Mouse (Mus musculus) layer of hippocampus, postnatal 25 days (tissue): ENCODE data around the gene Ss18l1. TPM values are rescaled to one million over a fixed set of nuclear protein-coding genes. Genes with fewer than 3 reads are reported as not detected.

Source experiments
- DNase-seq, 2 experiments: peaks; one replicate each; pipeline ENCODE4 v3.0.0; 2022; ENCODE audit warnings: mixed read lengths in 2 of 2, low spot score in 1 of 2; ENCODE audit errors: extremely low spot score in 1 of 2
- total RNA-seq, 2 experiments: library from RNA; stranded (reverse); gene quantifications; 2 replicates each; pipeline ENCODE4 v1.2.3; 2021

Gene Ss18l1
- 10 to 100 TPM; 37.7 to 43.3 TPM for total RNA-seq

DNA sequence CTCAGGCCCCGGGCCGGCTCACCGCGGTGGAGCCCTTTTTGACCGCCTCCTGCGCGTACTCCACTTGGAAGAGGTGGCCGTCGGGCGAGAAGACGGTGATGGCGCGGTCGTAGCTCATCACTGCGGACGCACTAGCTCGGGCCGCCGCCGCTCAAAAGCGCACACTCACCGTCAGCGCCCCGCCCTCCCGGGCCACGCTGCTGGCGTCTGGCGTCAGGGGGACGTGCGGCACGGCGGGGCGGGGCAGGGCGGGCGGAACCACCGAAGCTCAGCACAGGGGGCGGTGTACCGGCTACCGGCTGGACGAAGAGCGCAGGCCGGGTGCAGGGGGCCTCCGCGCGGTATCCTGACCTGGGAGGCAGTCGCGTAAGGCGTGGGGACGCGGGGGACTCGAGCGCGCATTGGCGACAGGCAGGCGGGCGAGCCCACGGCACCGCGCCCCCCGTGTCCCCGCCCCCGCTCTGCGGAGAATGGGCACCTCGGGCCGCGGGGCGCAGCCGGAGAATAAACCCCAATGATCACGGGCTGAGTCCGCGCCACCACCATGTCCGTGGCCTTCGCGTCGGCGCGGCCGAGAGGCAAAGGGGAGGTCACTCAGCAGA is at the start of gene Ss18l1, which contains the start of gene Psma7:
TSS of gene Ss18l1 (plus strand) at position 254 of the 602 bp plus-strand sequence.
TSS of gene Psma7 (minus strand) at position 178 of the 602 bp plus-strand sequence.
- peak; percentile 79 to 92 for DNase-seq

DNA sequence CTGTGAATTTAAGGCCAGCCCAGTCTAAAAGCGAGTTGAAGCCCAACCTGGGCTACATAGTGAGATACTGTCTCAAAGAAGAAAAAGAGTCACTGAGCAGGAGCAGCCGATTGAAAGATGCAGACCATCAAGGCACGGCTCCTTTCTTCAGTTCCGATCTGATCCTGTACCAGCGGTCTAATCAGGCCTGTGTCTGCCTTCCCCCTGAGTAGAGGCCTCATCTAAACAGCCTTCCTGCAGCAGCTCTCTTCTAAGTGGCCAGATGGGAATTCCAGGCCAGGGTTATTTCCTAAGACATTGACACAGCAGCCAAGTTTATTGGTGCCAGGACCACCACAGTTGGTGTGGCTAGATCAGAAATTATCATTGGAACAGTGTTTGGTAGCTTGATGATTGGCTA is 49.2 kb upstream of the Ss18l1 start:
- no peak for DNase-seq

DNA sequence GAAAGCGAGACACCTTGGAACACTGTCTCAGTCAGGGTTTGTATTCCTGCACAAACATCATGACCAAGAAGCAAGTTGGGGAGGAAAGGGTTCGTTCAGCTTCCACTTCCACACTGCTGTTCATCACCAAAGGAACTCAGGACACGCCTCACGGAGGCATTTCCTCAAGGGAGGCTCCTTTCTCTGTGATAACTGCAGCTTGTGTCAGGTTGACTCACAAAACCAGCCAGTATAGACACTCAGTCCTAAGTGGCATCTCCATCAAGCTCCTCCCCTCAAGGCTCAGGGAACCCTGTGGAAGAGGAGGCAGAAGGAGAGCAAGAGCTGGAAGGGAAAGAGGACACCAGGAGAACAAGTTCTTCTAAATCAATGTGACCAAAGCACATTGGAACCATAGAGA is 43.9 kb upstream of the Ss18l1 start:
- no peak for DNase-seq

DNA sequence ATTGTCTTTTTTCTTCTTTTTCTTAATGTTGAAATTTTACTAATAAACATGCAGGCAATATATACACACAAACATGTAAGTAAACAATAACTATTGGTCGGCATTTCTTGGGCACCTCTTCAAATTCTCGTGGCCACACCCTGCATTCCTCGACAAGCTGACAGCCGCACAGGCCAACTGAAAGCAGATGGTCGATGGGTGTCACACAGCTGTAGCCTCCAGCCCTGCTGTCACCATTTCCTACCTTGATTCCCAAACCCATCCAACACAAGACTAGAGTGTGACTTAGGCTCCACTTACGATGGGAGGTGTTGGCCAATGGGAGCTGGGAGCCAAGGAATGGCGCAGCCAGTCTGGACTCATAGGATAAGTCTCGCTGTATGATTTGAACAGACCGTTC is 40.7 kb upstream of the Ss18l1 start:
- no peak for DNase-seq

DNA sequence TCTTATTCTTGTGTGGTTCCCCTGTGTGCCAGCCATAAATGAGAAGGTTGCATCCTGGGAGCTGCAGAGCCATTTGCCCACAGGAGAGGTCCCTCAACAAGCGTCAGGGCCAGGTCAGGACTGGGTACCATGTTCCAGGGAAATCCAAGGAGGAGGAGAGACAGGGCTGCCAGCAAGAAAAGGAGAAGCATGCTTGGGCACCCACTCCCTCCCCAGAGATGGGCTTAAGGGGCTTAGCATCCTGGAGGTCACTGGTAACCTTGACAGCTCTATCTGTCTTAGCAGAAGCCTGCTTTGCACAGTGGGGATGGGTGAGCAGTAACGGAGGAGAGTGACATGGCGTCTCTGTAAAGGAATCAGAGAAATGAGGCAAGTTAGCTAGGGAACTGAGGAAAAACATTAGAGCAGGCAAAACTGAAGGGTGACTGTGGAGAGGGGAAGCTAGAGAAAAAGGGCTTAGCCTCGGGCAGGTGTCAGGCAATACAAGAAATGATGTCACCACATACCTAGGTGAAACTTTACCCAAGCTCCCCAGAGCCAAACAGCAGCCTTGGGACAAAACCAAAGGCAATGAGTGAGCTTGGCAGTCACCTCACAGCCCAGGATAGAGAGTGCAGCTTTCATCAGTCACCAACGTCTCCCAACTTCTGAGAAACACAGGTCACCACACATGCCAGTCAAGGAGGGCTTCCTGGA is 36.5 kb upstream of the Ss18l1 start:
- DNase-seq, result no peak

DNA sequence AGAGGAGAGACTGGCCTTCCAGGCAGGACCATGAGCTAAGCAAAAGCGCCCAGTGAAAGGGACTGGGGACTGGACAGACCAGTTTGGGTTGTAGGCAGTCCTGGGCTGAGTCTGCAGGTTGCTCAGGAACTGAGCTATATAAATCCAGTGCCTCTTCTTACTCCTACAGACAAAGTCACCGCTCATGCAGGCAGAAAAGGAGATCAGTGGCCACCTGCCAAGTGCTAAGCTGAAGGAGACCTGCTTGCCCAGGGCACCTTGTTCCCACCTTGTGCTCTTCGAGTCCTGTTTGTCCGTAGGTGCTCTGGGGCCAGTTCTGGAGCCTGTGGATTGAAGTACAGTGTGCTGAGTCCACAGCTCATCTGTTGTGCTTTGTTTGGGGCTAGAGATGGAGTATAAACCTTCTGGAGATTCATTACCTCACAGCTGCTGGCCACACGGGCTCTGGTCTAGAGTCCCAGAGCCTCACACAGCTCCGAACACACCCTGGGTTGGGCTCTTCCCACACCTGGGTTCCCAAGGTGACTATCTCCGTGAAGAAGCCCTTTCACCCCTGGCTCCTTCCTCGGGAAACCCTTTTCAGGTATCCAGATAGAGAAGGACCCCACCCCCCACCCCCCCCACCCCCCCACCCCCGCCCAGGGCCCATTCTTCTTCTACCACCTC is 35.8 kb upstream of the Ss18l1 start:
- DNase-seq, result no peak

DNA sequence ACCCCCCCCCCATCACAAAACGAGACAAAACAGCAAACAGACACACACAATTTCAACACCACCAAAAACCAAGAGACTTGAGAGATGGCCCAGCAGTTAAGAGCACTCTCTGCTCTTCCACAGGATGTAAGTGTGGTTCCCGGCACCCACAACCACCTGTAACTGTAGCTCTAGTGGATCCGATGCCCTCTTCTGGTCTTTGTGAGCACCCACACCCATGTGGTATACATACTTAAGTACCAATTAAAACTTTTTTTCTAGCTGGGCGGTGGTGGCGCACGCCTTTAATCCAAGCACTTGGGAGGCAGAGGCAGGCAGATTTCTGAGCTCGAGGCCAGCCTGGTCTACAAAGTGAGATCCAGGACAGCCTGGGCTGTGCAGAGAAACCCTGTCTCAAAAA is 31.6 kb upstream of the Ss18l1 start:
- no peak for DNase-seq

DNA sequence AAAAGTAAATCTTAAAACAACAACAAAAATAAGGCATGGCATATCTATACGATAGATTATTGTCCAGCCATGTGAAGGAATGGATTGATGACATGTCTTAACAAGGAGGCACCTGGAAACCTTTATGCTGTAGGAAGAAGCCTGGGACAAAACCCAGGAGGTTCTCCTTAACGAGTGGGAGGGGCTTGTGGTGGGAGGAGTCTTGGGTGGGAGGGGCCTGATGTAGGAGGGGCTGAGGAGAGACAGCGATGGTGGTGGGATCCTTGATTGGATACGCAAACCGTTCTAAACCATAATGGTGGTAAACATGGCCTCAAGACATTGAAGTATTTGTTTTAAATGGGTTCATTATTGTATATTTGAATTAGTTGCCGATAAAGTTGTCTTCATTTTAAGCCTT is 30.9 kb upstream of the Ss18l1 start:
- no peak for DNase-seq

DNA sequence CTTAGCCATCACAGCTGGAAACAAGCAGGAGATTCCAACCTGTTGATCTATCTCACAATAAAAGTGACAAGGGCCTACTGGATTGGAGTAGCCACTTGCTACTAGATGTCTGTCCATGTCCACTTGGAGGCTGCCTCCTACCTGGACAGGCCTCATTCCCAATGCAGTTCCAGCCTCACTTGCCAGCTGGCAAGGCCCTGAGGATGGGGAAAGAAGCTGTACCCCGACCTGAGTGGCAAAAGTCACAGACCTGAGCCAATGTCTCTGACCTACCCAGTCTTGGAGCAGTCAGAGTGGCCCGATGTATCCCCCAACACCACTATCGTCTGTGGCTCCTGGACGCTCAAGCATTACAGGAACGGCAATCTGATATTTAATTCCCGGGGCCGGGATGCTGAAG is 28.6 kb upstream of the Ss18l1 start:
- no peak for DNase-seq

DNA sequence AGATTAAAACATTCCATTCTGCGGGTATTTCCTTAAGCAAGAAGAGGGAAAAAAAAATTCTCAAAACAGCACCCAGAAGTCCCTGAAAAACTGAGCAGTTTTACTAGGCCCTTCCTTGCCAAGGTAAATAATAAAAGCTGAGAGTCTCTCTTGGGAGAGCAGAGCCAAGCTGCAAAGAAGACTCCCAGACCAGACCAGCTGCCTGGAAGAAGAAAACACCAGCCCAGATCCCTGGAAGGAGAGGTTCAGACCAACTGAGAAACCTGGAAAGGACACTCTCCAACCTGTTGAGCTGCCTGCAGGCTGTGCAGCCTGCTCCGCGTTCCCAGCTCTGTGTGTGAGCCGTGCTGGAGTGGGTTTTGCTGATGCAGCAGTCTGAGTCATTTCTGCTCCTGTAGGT is 24.7 kb upstream of the Ss18l1 start:
- no peak for DNase-seq

DNA sequence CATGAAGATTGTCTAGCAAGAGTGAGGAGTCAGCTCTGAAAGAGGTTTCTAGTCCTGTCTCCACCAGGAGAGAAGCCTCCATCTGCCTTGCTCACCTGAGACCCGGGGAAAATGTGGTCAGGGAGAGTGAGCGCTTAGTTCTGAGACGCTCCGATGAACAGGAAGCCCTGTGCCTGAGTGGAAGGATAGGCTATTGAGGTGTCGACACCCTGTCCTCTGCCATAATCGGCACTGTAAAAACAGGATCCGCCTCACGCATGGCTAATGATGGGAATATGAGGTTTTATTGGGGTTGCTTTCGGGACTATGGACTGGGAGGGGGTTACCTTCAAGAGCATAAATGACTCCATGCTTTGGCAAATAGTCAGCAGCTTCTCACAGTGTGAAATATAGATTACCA is 23.7 kb upstream of the Ss18l1 start:
- no peak for DNase-seq

DNA sequence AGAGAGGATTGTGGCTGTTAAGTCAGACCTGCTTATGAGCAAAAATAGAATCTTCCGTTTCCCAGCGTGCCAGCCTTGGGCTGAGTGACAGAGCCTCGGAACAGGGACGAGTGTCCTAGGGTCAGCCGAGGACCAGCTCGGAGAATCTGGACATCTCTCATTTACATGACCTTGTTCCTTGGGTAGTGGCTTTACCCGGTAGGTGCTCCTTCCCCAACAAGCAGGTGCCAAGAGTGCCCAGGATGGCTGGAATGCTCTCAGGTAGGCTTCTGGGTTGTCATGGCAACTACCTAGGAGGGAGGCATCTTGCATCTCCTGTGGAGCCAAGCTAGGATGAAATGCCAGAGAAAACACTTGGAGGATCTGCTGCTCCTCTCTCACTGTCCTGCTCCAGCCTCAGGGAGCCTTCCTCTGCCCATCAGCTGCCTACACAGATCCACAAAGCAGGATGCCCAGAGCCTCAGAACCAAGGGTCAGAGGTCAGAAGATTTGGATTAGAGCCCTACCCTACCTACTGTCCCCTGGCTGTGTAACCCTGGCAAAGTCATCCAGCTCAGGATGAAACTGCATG is 22.1 kb upstream of the Ss18l1 start:
- DNase-seq, result no peak

DNA sequence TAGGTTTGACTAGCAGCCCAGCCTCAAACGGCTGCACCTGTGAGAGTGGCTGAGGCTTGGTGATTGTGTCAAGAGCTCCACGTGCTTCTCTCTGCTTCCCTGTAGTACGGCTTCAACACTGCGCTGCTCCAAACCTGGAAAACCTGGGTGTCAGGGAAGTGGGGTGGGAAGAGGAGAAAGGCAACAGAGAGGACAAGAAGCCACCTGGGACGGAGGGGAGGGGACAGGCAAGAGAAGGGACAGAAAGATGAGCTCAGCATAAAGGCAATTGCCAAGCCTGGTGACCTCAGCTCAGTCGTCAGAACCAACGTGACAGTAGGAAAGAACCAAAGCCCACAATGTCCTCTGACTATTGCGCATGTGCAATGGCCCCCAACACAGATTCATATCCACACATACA is 21.4 kb upstream of the Ss18l1 start:
- no peak for DNase-seq

DNA sequence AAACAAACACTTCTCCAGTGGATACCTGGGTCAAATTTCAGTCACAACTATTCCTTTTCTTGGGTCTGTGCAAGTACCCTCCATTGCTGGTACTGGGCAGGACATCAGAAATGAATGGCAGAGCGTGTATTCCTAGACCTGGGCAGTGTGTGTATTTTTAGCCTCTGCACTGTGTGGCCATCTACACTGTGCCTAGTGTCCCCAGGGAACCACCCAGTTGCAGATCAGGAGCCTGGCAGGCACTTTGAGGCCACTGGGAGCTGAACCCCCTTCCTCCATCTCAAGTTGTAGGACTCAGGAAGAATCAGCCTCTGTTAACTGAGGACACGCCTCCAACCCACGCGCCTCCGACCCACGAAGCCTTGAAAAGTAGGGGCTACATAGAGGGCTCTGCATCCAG is 19.6 kb upstream of the Ss18l1 start:
- no peak for DNase-seq

DNA sequence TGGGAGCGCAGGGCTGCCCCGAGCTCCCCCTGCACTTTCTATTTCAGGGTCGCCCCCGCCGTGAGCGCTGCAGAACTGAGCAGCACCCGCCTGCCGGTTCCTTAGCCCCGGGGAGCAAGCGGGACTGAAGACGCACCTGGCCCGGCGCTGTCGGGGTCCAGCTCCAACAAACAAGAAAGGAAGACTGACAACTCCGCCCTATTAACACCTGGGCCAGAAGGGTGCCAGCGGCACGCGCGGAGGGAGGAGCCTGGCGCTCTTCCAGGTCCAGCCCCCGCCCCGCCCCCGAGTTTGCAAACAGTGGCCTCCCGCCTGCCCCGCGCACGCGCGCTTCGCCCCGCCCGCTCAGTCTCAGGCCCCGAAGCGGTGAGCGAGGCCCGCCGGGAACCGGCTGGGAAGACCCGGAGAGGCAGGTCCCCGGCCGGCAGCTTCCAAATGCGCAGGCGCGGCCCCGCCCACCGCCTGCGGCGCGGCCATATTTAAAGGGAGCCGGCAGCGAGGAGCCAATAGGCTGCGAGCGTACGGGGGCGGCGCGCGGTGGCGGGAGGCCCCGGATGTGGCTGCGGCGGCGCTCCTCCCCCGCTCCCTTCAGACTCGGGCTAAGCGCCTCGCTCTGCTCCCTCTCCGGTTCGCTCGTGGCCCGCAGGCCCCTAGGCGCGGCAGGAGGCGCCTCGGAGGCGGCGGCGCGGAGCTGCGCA is 17.8 kb upstream of the Ss18l1 start, which contains the start of gene Lsm14b:
TSS of gene Lsm14b (plus strand) at position 587 of the 698 bp plus-strand sequence.
- DNase-seq, result peak; percentile 93 to 99

DNA sequence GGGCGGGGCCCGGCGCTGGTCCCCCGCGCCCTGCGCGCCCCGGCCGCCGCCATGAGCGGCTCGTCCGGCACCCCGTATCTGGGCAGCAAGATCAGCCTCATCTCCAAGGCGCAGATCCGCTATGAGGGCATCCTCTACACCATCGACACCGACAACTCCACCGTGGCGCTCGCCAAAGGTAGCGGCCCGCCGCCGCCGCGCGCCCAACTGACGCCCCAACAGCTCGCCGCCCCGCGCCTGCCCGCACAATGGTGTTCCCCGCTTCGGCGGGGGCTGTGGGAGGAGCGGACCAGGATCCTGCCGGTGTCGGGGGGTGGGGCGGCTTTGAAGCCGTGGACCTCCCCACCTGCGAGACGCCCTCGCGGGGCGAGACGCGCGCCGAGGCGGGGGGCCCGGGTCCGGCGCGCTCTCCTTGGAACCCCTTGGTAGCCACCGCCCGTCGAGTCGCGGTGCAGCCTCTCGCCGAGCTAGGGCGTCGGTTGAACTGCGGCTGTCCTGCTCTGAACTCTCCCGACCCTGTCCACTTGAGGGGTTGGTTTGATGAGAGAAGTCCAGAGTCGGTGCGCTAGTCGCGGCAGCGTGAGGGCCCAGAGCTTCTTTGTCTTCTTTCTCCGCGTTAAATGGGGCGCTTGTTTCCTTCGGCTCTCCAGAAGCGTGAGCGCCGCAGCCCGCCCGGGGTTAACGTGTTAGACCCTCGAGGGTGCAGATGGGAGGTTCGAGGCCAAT is 17.0 kb upstream of the Ss18l1 start:
- peak in 1 of 2 experiments; percentile 54 for DNase-seq

DNA sequence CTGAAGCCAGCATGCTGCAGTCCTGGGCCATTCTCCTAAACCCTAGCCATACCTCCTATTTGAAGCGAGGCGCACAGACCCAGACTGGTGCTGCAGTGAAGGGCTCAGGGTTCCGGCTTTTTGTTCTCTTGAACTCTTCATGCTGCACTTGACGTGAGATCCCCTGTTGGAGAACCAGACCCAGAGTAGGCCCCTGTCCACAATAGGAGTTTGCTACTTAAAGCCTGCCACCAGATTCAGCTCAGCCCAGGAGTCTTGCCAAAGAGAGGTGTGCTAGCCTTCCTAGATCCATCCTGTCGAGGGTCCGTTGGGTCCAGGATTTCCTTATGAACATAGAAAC is 16.5 kb upstream of the Ss18l1 start:
- no peak for DNase-seq

DNA sequence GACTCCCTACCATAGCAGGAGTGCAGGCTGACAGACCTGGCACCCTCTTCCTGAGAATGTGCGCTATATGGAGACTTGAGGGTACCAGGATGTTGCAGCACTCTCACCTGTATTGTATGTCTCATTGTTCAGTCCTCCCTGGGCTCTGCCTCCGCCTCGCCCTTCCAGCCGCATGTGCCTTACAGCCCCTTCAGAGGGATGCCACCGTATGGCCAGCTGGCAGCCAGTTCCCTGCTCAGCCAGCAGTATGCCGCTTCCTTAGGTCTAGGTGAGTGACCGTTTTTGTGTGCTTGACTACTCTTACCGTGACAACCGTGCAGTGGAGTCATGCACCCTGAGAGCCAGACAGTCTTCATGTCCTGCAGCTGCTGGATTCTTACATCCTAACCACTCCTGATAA is 14.5 kb upstream of the Ss18l1 start:
- DNase-seq, result no peak

DNA sequence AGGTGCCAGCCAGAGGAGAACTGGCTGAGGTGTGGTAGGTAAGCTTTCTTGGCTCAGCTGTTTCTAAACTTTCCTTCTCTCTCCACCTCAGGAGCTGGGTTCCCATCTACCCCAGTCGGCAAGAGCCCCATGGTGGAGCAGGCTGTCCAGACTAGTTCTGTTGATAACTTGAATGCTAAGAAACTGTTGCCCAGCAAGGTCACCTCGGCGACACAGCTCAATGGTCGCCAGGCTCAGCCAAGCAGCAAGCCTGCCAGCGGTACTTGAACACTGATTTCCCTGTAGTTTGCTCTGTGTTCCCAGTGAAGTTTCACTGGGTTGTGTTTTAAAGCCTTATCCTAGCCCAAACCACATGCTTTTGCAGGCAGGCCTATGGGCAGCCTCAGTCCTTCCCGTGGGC is 11.0 kb upstream of the Ss18l1 start:
- DNase-seq, result no peak

DNA sequence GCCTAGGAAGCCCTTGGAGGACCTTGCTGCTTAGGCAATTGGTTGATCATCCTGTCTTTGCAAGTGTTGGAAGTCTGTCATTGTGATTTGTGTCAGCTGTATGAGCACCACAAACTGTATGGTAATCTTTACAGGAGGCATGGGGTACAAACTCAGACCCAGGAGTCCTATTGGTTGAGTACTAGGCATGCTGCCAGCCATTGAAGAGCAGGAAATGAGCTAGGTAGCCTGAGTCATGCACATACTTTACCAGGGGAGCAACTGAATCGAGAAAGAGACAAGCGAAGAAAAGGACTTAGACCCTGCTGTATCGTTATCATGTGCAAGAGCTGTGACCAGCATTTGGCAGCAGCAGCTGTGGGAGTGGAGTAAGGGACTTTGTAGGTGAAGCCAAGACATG is 9.4 kb upstream of the Ss18l1 start:
- no peak for DNase-seq
